Mouse (Mus musculus): ENCODE data around the gene Gm8914. TPM values are rescaled to one million over a fixed set of nuclear protein-coding genes. Genes with fewer than 3 reads are reported as not detected.

The Gm8914 gene
- not detected for total RNA-seq (2023)

DNA sequence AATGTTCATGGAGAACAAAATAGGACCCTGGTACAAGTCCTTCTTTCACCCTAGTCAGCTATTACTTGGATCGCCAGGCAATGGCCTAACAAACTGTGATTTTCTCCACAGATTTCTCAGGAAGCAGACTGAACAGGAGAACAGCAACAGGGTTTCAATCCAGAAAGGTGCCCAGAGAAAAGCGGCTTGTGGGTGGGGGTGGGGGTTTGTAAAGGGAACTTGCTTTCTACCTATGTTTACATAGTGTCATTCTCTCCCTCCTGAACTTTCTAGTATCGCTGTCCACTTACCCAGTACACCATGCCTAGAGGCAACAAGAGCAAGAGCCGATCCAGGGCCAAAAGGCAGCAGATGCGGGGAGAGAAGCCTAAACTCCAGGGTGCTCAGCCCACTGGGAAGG is at the start of gene Gm8914:
Gene Gm8914 (plus strand): TSS at position 301 of the 400 bp plus-strand sequence.

Other genes starting within 250 kb of the Gm8914 start
- not detected for gene Mageb2, start 148.4 kb upstream of the Gm8914 start, total RNA-seq (2023)
- gene Gm5072, start 87.6 kb upstream of the Gm8914 start, total RNA-seq (2023): not detected
- gene 1700084M14Rik, start 95.8 kb downstream of the Gm8914 start, total RNA-seq (2023): not detected
- not detected for gene Gm14781, start 152.1 kb downstream of the Gm8914 start, total RNA-seq (2023)

All from CD4-positive naive resting alpha-beta T cell, adult 76 days (primary cell).